Mouse (Mus musculus) right cerebral cortex, postnatal 36 days (tissue): ENCODE data around the gene Gon7.

Source experiments
- DNase-seq, 2 experiments: peaks; one replicate each; pipeline ENCODE4 v3.0.0; 2022; ENCODE audit warnings: low spot score in 2 of 2, mixed read lengths in 1 of 2

Gon7 gene

GRCm38 (mm10) chr12:102706833-102707463 is 50.7 kb downstream of the Gon7 start:
- DNase-seq = no peak

GRCm38 (mm10) chr12:102705906-102706640 is 51.5 kb downstream of the Gon7 start:
- DNase-seq = no peak

- DNase-seq = peak; percentile 79 to 82
Observed at GRCm38 (mm10) chr12:102705216-102705871, 52.3 kb downstream of the Gon7 start.

GRCm38 (mm10) chr12:102704457-102705198 is 53.0 kb downstream of the Gon7 start, which contains the start of gene Itpk1:
TSS of gene Itpk1 (minus strand) at chr12:102704930.
- DNase-seq = peak in 1 of 2 experiments; percentile 42

GRCm38 (mm10) chr12:102703921-102704408 is 53.6 kb downstream of the Gon7 start:
- no peak for DNase-seq

GRCm38 (mm10) chr12:102703441-102703840 is 54.2 kb downstream of the Gon7 start:
- DNase-seq = no peak
